Mouse (Mus musculus) B cell, adult (primary cell): ENCODE data around the gene Neurl1a. TPM values are rescaled to one million over a fixed set of nuclear protein-coding genes. Genes with fewer than 3 reads are reported as not detected.

Source experiments
- total RNA-seq: library from RNA; stranded (reverse); gene quantifications from 4 replicates; pipeline ENCODE4 v1.2.4, GENCODE M21; 2023; ENCODE audit not compliant: inconsistent age

Gene Neurl1a
- total RNA-seq, result not detected in 4 replicates

DNA sequence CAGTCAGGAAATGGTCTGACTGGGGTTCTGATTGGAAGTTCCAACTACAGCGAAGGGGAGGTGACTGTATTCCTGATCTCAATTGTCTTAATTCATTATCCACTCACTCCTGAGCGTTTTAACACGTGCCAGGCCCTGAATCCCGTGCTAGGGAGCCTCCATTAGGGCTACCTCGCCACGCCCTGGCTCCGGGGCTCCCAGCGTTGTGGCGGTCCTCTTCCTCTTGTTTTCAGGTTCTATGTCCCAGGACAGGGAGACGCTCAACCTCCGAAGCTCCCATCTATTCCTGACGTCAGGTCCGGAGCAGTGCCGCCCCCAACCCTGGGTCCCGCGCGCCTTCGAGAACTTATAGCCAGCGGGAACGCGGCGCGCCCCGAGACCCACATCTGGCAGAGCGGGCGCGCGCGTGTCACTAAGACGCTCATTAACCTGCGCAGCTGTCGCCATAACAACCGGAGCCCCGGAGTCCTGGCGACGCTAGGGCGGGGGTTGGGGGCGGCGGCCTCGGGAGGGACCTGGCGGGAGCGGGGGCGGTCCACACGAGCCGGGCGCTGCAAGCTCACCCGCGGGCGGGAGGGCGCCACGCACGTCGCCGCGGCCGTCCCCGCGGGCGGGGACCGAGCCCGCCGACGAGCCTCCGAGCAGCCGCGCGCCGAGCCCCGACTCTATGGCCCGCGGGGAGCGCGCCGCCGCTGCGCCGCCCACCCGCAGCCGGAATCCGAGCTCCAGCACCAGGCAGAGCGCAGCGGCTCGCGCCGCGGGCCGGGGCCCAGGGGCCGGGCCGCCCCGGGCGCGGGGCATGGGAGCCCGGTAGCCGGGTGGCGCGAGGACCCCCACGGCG is at the start of gene Neurl1a:
Gene Neurl1a, plus strand, starts transcription at position 390 of the 841 bp plus-strand sequence.

DNA sequence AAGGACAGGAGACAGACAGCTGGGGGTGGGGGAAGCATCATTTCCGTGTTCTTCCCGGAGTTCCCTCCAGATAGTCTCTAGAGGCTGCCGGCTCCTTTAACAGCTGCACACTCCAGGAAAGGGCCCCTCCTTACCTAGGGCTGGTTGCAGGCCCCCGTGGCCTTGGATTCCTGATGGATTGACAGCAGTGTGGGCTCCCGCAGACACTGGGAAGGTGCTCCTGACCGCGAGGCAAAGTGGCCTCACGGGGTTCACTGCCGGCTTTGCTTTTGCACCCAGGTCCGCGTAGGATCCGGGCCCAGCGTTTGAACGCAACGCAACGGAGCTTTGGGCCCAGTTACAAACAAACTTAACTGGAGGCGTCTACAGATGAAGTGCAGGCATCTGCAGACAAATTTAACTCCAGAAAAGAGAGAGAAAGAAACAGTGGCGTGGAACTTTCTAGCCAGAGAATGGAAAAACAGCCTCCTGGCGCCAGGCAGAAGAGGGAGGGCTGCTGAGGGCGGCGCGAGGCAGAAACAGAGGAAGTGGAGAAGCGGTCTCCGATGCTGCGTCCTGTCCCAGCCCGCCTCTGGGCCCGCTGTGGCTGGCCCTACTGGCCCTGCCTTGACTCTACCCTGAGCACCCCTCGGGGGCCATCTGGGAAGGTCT is 40.7 kb upstream of the Neurl1a start, which contains the start of gene Calhm2:
Gene Calhm2, minus strand, starts transcription at position 524 of the 651 bp plus-strand sequence.

DNA sequence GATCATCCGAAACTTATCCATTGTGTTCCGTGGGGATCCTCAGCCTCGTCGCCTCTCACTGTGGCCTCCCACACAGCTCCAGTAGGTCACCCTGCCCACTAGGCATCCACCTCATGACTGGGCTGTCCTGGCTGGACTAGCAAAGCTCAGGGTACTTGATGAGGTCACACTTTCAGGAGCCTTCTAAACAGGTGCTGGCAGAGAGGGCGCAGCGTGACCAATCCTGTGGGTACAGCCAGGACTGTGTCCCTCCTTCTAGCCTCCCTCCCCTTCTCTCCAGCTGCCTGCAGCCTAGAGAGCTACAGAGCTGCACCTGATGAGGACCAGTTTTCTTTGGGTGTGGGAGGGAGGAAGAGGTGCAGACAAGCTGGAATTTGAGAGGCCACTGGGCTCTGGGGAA is 34.5 kb upstream of the Neurl1a start, which contains the start of gene Calhm1:
Gene Calhm1, minus strand, starts transcription at position 101 of the 400 bp plus-strand sequence.

DNA sequence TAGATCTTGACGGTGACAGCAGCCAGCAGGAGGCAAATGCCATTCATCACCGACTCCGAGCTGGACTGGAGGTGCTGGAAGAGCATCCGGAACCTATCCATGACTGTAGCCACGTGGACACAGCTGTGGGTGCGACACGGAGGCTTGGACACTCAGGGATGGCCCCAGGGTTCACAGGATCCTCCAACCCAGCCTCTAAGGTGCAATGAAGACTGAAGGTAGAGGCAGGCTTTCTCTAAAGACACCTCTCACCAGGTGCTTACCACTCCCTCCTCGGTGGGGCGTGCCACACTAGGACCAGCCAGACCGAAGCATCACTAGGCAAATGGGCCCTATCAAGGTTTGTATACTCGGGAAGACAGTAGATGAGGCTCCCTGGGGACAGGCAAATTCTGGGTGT is 21.0 kb upstream of the Neurl1a start, which contains the start of gene Calhm3:
Gene Calhm3, minus strand, starts transcription at position 101 of the 400 bp plus-strand sequence.

Other genes starting within 250 kb of the Neurl1a start
- gene Ina, start 164.1 kb upstream of the Neurl1a start, total RNA-seq, result not detected in 4 replicates
- gene Nt5c2, start 163.7 kb upstream of the Neurl1a start, total RNA-seq, result 73.6 to 97.4 TPM (median 91.6 TPM) in 4 replicates
- 18.7 to 21.1 TPM (median 20.3 TPM) in 4 replicates for gene Pcgf6, start 127.9 kb upstream of the Neurl1a start, total RNA-seq
- 11.6 to 14.8 TPM (median 12.3 TPM) in 4 replicates for gene Taf5, start 111.1 kb upstream of the Neurl1a start, total RNA-seq
- 173 to 227 TPM (median 200 TPM) in 4 replicates for gene Usmg5, start 88.2 kb upstream of the Neurl1a start, total RNA-seq
- 46.5 to 50.8 TPM (median 47.7 TPM) in 4 replicates for gene Pdcd11, start 88.1 kb upstream of the Neurl1a start, total RNA-seq
- gene Calhm2, start 40.5 kb upstream of the Neurl1a start, total RNA-seq, result 47.0 to 51.4 TPM (median 49.1 TPM) in 4 replicates
- gene Calhm1, start 34.6 kb upstream of the Neurl1a start, total RNA-seq, result 0.45 TPM in 1 of 4 replicates, not detected in the others
- gene Calhm3, start 21.1 kb upstream of the Neurl1a start, total RNA-seq, result not detected in 4 replicates